Mouse (Mus musculus): ENCODE measurements around the gene Ccdc169. TPM values are rescaled to one million over a fixed set of nuclear protein-coding genes. Genes with fewer than 3 reads are reported as not detected.
A peak's percentile ranks its signal among the peaks of the same experiment; 100 is the strongest.

Ccdc169 gene
- polyA plus RNA-seq, 1 experiment from 2014 or later: 0.09 TPM

GRCm38 (mm10) chr3:55212254-55212653 is 75.1 kb downstream of the Ccdc169 start:
- H3K27ac ChIP-seq (ENCODE audit: low read depth, low read length): no peak overlapping the region
- WGBS: 24% methylated on average over 2 of the region's 2 CpGs
- H3K9me3 ChIP-seq (ENCODE audit: control insufficient read depth): no peaks in the 10 kb centered on the region
- ATAC-seq: no peak
- H3K4me3 ChIP-seq (ENCODE audit: low read depth, low read length): no peak overlapping the region
- H3K4me2 ChIP-seq (replicated peaks; ENCODE audit: low read depth): no peak overlapping the region
- no peak overlapping the region for H3K9ac ChIP-seq (ENCODE audit: low read depth, low read length)
- H3K36me3 ChIP-seq (ENCODE audit: control insufficient read depth, insufficient read depth): no peaks in the 10 kb centered on the region
- H3K27me3 ChIP-seq (replicated peaks; ENCODE audit: control insufficient read depth, insufficient read depth, low read length): no peaks in the 10 kb centered on the region
- H3K4me1 ChIP-seq (replicated peaks; ENCODE audit: control insufficient read depth, insufficient read depth, low read length): no peaks in the 10 kb centered on the region
- no peak for TF ChIP-seq CTCF (IDR thresholded peaks at IDR 0.05; ENCODE audit: low read depth)

GRCm38 (mm10) chr3:55213785-55214184 is 76.6 kb downstream of the Ccdc169 start:
- Histone ChIP-seq H3K9me3 (ENCODE audit: control insufficient read depth) (no peaks in the 10 kb centered on the region), H3K36me3 (ENCODE audit: control insufficient read depth, insufficient read depth) (no peaks in the 10 kb centered on the region), H3K4me2 (replicated peaks; ENCODE audit: low read depth) (no peak overlapping the region), H3K27ac (ENCODE audit: low read depth, low read length) (no peak overlapping the region), H3K4me1 (replicated peaks; ENCODE audit: control insufficient read depth, insufficient read depth, low read length) (no peaks in the 10 kb centered on the region), H3K4me3 (ENCODE audit: low read depth, low read length) (no peak overlapping the region), H3K27me3 (replicated peaks; ENCODE audit: control insufficient read depth, insufficient read depth, low read length) (no peaks in the 10 kb centered on the region), H3K9ac (ENCODE audit: low read depth, low read length) (no peak overlapping the region)
- WGBS: 53% methylated on average over 4 of the region's 4 CpGs
- no peak for ATAC-seq
- no peak for TF ChIP-seq CTCF (IDR thresholded peaks at IDR 0.05; ENCODE audit: low read depth)

- H3K27me3 ChIP-seq (replicated peaks; ENCODE audit: control insufficient read depth, insufficient read depth, low read length): no peaks in the 10 kb centered on the region
- no peak overlapping the region for H3K4me2 ChIP-seq (replicated peaks; ENCODE audit: low read depth)
- no peaks in the 10 kb centered on the region for H3K4me1 ChIP-seq (replicated peaks; ENCODE audit: control insufficient read depth, insufficient read depth, low read length)
- H3K9ac ChIP-seq (ENCODE audit: low read depth, low read length): no peak overlapping the region
- H3K9me3 ChIP-seq (ENCODE audit: control insufficient read depth): no peaks in the 10 kb centered on the region
- H3K36me3 ChIP-seq (ENCODE audit: control insufficient read depth, insufficient read depth): no peaks in the 10 kb centered on the region
- no peak overlapping the region for H3K27ac ChIP-seq (ENCODE audit: low read depth, low read length)
- WGBS: 53% methylated on average over 6 of the region's 6 CpGs
- H3K4me3 ChIP-seq (ENCODE audit: low read depth, low read length): no peak overlapping the region
- TF ChIP-seq CTCF (IDR thresholded peaks at IDR 0.05; ENCODE audit: low read depth): no peak
- no peak for ATAC-seq
Measured at GRCm38 (mm10) chr3:55214413-55214812, 77.3 kb downstream of the Ccdc169 start.

GRCm38 (mm10) chr3:55222502-55222901 is 85.4 kb downstream of the Ccdc169 start:
- TF ChIP-seq CTCF (IDR thresholded peaks at IDR 0.05; ENCODE audit: low read depth): peak; percentile 48
- H3K27ac ChIP-seq (ENCODE audit: low read depth, low read length): no peak overlapping the region
- H3K4me2 ChIP-seq (replicated peaks; ENCODE audit: low read depth): no peak overlapping the region
- no peaks in the 10 kb centered on the region for H3K27me3 ChIP-seq (replicated peaks; ENCODE audit: control insufficient read depth, insufficient read depth, low read length)
- H3K4me3 ChIP-seq (ENCODE audit: low read depth, low read length): no peak overlapping the region
- no peaks in the 10 kb centered on the region for H3K9me3 ChIP-seq (ENCODE audit: control insufficient read depth)
- H3K36me3 ChIP-seq (ENCODE audit: control insufficient read depth, insufficient read depth): no peaks in the 10 kb centered on the region
- H3K4me1 ChIP-seq (replicated peaks; ENCODE audit: control insufficient read depth, insufficient read depth, low read length): no peaks in the 10 kb centered on the region
- H3K9ac ChIP-seq (ENCODE audit: low read depth, low read length): no peak overlapping the region
- 85% methylated on average over 2 of the region's 2 CpGs for WGBS
- no peak for ATAC-seq

Small RNA genes lying within 50 kb of the gene (microRNA-seq; reads per million reads assigned to microRNA genes)
- not detected for gene Gm22029

Other genes starting within 250 kb of the Ccdc169 start
- 0.83 and 1.4 TPM in 2 replicates for gene Sertm1, start 221.5 kb upstream of the Ccdc169 start, polyA plus RNA-seq (2015; fragmentation: Nextera tagmentation; extraction: Ambion mirVana)
- 0.86 and 1.3 TPM in 2 replicates for gene Ccna1, start 81.8 kb upstream of the Ccdc169 start, polyA plus RNA-seq (2015; fragmentation: Nextera tagmentation; extraction: Ambion mirVana)
- 27.9 and 30.0 TPM in 2 replicates for gene Spg20, start 25.2 kb upstream of the Ccdc169 start, polyA plus RNA-seq (2015; fragmentation: Nextera tagmentation; extraction: Ambion mirVana)
- gene Sohlh2, start 44.7 kb downstream of the Ccdc169 start, polyA plus RNA-seq (2015; fragmentation: Nextera tagmentation; extraction: Ambion mirVana): not detected in 2 replicates
- 3.1 and 5.0 TPM in 2 replicates for gene Dclk1, start 105.0 kb downstream of the Ccdc169 start, polyA plus RNA-seq (2015; fragmentation: Nextera tagmentation; extraction: Ambion mirVana)

Data from intestine, postnatal 0 days (tissue).